Mouse (Mus musculus): Measurements from ENCODE around the gene Iqschfp. TPM values are rescaled to one million over a fixed set of nuclear protein-coding genes. Genes with fewer than 3 reads are reported as not detected.

The Iqschfp gene
- polyA plus RNA-seq, 1 experiment from 2014 or later = not detected

GRCm38 (mm10) chr3:67918634-67919259, 26.7 kb downstream of the Iqschfp start:
- no peaks in the 10 kb centered on the region for H3K4me1 ChIP-seq (ENCODE audit: insufficient read depth)
- ATAC-seq (no peak), DNase-seq (no peak)
- no peak overlapping the region for H3K27ac ChIP-seq (ENCODE audit: low read depth)
- H3K27me3 ChIP-seq (ENCODE audit: insufficient read depth, low read length) = no peaks in the 10 kb centered on the region
- no peak for TF ChIP-seq EP300 (IDR thresholded peaks at IDR 0.05; ENCODE audit: low read depth)
- no peak for TF ChIP-seq CTCF (IDR thresholded peaks at IDR 0.05; ENCODE audit: low read depth)
- H3K4me3 ChIP-seq (ENCODE audit: low read depth, low read length) = no peak overlapping the region
- no peak overlapping the region for H3K9ac ChIP-seq (replicated peaks)
- H3K36me3 ChIP-seq (replicated peaks; ENCODE audit: insufficient read depth, low read length) = no peaks in the 10 kb centered on the region
- no peak overlapping the region for H3K4me2 ChIP-seq (ENCODE audit: low read depth, low read length)
- H3K9me3 ChIP-seq (ENCODE audit: low read length) = no peaks in the 10 kb centered on the region
- WGBS (ENCODE audit: insufficient replicate concordance) = 64% methylated on average over 8 of the region's 8 CpGs

- Histone ChIP-seq H3K4me2 (ENCODE audit: low read depth, low read length) (no peak overlapping the region), H3K9me3 (ENCODE audit: low read length) (no peaks in the 10 kb centered on the region), H3K27me3 (ENCODE audit: insufficient read depth, low read length) (no peaks in the 10 kb centered on the region), H3K9ac (replicated peaks) (no peak overlapping the region), H3K36me3 (replicated peaks; ENCODE audit: insufficient read depth, low read length) (no peaks in the 10 kb centered on the region), H3K27ac (ENCODE audit: low read depth) (no peak overlapping the region), H3K4me1 (ENCODE audit: insufficient read depth) (no peaks in the 10 kb centered on the region), H3K4me3 (ENCODE audit: low read depth, low read length) (no peak overlapping the region)
- TF ChIP-seq EP300 (IDR thresholded peaks at IDR 0.05; ENCODE audit: low read depth) (no peak), CTCF (IDR thresholded peaks at IDR 0.05; ENCODE audit: low read depth) (no peak)
- DNase-seq = no peak
- WGBS (ENCODE audit: insufficient replicate concordance) = 68% methylated on average over 4 of the region's 4 CpGs
- no peak for ATAC-seq
Observed at GRCm38 (mm10) chr3:67923095-67923494, 31.1 kb downstream of the Iqschfp start.

GRCm38 (mm10) chr3:67925453-67925852, 33.4 kb downstream of the Iqschfp start:
- TF ChIP-seq CTCF (IDR thresholded peaks at IDR 0.05; ENCODE audit: low read depth) (no peak), EP300 (IDR thresholded peaks at IDR 0.05; ENCODE audit: low read depth) (no peak)
- H3K4me2 ChIP-seq (ENCODE audit: low read depth, low read length) = no peak overlapping the region
- 25% methylated on average over 2 of the region's 2 CpGs for WGBS (ENCODE audit: insufficient replicate concordance)
- H3K9me3 ChIP-seq (ENCODE audit: low read length) = no peaks in the 10 kb centered on the region
- DNase-seq = no peak
- no peak for ATAC-seq
- H3K9ac ChIP-seq (replicated peaks) = no peak overlapping the region
- H3K27ac ChIP-seq (ENCODE audit: low read depth) = no peak overlapping the region
- H3K4me1 ChIP-seq (ENCODE audit: insufficient read depth) = no peaks in the 10 kb centered on the region
- H3K4me3 ChIP-seq (ENCODE audit: low read depth, low read length) = no peak overlapping the region
- no peaks in the 10 kb centered on the region for H3K27me3 ChIP-seq (ENCODE audit: insufficient read depth, low read length)
- no peaks in the 10 kb centered on the region for H3K36me3 ChIP-seq (replicated peaks; ENCODE audit: insufficient read depth, low read length)

- ATAC-seq = no peak
- Histone ChIP-seq H3K36me3 (replicated peaks; ENCODE audit: insufficient read depth, low read length) (no peaks in the 10 kb centered on the region), H3K27ac (ENCODE audit: low read depth) (no peak overlapping the region), H3K27me3 (ENCODE audit: insufficient read depth, low read length) (no peaks in the 10 kb centered on the region), H3K9me3 (ENCODE audit: low read length) (no peaks in the 10 kb centered on the region), H3K4me2 (ENCODE audit: low read depth, low read length) (no peak overlapping the region), H3K9ac (replicated peaks) (no peak overlapping the region), H3K4me3 (ENCODE audit: low read depth, low read length) (no peak overlapping the region), H3K4me1 (ENCODE audit: insufficient read depth) (no peaks in the 10 kb centered on the region)
- DNase-seq = no peak
- no peak for TF ChIP-seq CTCF (IDR thresholded peaks at IDR 0.05; ENCODE audit: low read depth)
- TF ChIP-seq EP300 (IDR thresholded peaks at IDR 0.05; ENCODE audit: low read depth) = no peak
- WGBS (ENCODE audit: insufficient replicate concordance) = 77% methylated on average over 10 of the region's 10 CpGs
Observed at GRCm38 (mm10) chr3:67930424-67931133, 38.5 kb downstream of the Iqschfp start.

GRCm38 (mm10) chr3:67931181-67931580, 39.1 kb downstream of the Iqschfp start:
- Histone ChIP-seq H3K4me3 (ENCODE audit: low read depth, low read length) (no peak overlapping the region), H3K4me2 (ENCODE audit: low read depth, low read length) (no peak overlapping the region), H3K36me3 (replicated peaks; ENCODE audit: insufficient read depth, low read length) (no peaks in the 10 kb centered on the region), H3K27ac (ENCODE audit: low read depth) (no peak overlapping the region), H3K9me3 (ENCODE audit: low read length) (no peaks in the 10 kb centered on the region), H3K4me1 (ENCODE audit: insufficient read depth) (no peaks in the 10 kb centered on the region), H3K27me3 (ENCODE audit: insufficient read depth, low read length) (no peaks in the 10 kb centered on the region), H3K9ac (replicated peaks) (no peak overlapping the region)
- WGBS (ENCODE audit: insufficient replicate concordance) = 83% methylated on average over 8 of the region's 8 CpGs
- TF ChIP-seq EP300 (IDR thresholded peaks at IDR 0.05; ENCODE audit: low read depth) (no peak), CTCF (IDR thresholded peaks at IDR 0.05; ENCODE audit: low read depth) (no peak)
- DNase-seq (no peak), ATAC-seq (no peak)

GRCm38 (mm10) chr3:67931914-67932313, 39.9 kb downstream of the Iqschfp start:
- Histone ChIP-seq H3K9ac (replicated peaks) (no peak overlapping the region), H3K4me2 (ENCODE audit: low read depth, low read length) (no peak overlapping the region), H3K9me3 (ENCODE audit: low read length) (no peaks in the 10 kb centered on the region), H3K27ac (ENCODE audit: low read depth) (no peak overlapping the region), H3K36me3 (replicated peaks; ENCODE audit: insufficient read depth, low read length) (no peaks in the 10 kb centered on the region), H3K4me1 (ENCODE audit: insufficient read depth) (no peaks in the 10 kb centered on the region), H3K4me3 (ENCODE audit: low read depth, low read length) (no peak overlapping the region), H3K27me3 (ENCODE audit: insufficient read depth, low read length) (no peaks in the 10 kb centered on the region)
- 61% methylated on average over 3 of the region's 3 CpGs for WGBS (ENCODE audit: insufficient replicate concordance)
- no peak for TF ChIP-seq CTCF (IDR thresholded peaks at IDR 0.05; ENCODE audit: low read depth)
- no peak for TF ChIP-seq EP300 (IDR thresholded peaks at IDR 0.05; ENCODE audit: low read depth)
- DNase-seq = no peak
- no peak for ATAC-seq

All from liver, postnatal 0 days (tissue).